In genomic region chr2:165969391-165969790, GRCm38 (mm10) we compare ENCODE assay signal across 10 mouse cellular contexts. TPM values are rescaled to one million over a fixed set of nuclear protein-coding genes. Genes with fewer than 3 reads are reported as not detected.
DNase-seq lines count a peak whose midpoint lies in the region; ATAC-seq and TF ChIP-seq lines count a peak whose summit lies in the region.
"Had no signal": no experiment of that assay in that cellular context is flagged by ENCODE, and none has a peak within 500 bp of the region (broad histone marks: within the 10 kb centered on the region; RNA-seq: fewer than 3 reads in every experiment).

No protein-coding gene starts in this region.

- peaks cover 21% of the 10 kb centered on the region for H3K4me1 ChIP-seq in heart, embryonic 15.5 days (replicated peaks)
- H3K4me1 ChIP-seq in ES-Bruce4 (ENCODE audit: control insufficient read depth, insufficient read depth, low read length), result peaks cover 9% of the 10 kb centered on the region
- H3K4me1 ChIP-seq in embryonic facial prominence, embryonic 10.5 days, result peaks cover 28% of the 10 kb centered on the region
- H3K4me1 ChIP-seq in liver, embryonic 16.5 days (ENCODE audit: control insufficient read depth, low read depth, low read length), result peaks cover 22% of the 10 kb centered on the region

- TF ChIP-seq EP300 in ES-Bruce4 (IDR thresholded peaks at IDR 0.05; ENCODE audit: insufficient read depth, low read depth, low read length), result peak; percentile 100

- intact Hi-C loops in heart, postnatal 36 days (cut with DNase I), result no loop called here

- no peaks in the 10 kb centered on the region for H3K9me3 ChIP-seq in heart, embryonic 15.5 days (replicated peaks)
- no peaks in the 10 kb centered on the region for H3K9me3 ChIP-seq in ES-Bruce4 (replicated peaks; ENCODE audit: control insufficient read depth, insufficient read depth, low read length, poor library complexity, severe bottlenecking)
- no peaks in the 10 kb centered on the region for H3K9me3 ChIP-seq in embryonic facial prominence, embryonic 10.5 days
- H3K9me3 ChIP-seq in liver, embryonic 16.5 days (replicated peaks; ENCODE audit: control insufficient read depth, low read length), result no peaks in the 10 kb centered on the region

- no peak for TF ChIP-seq CTCF in ES-Bruce4 (IDR thresholded peaks at IDR 0.05; ENCODE audit: low read depth, low read length)

- H3K36me3 ChIP-seq in heart, embryonic 15.5 days, result no peaks in the 10 kb centered on the region
- H3K36me3 ChIP-seq in ES-Bruce4 (ENCODE audit: control insufficient read depth, insufficient read depth, low read length, poor library complexity, severe bottlenecking), result no peaks in the 10 kb centered on the region
- H3K36me3 ChIP-seq in embryonic facial prominence, embryonic 10.5 days (replicated peaks), result no peaks in the 10 kb centered on the region
- H3K36me3 ChIP-seq in liver, embryonic 16.5 days (ENCODE audit: control insufficient read depth, insufficient read depth), result no peaks in the 10 kb centered on the region

- H3K27me3 ChIP-seq in heart, embryonic 15.5 days, result no peaks in the 10 kb centered on the region
- H3K27me3 ChIP-seq in ES-Bruce4 (ENCODE audit: control insufficient read depth, insufficient read depth, low read length, poor library complexity, severe bottlenecking), result no peaks in the 10 kb centered on the region
- H3K27me3 ChIP-seq in embryonic facial prominence, embryonic 10.5 days (replicated peaks; ENCODE audit: low read depth, poor library complexity, severe bottlenecking), result no peaks in the 10 kb centered on the region
- H3K27me3 ChIP-seq in liver, embryonic 16.5 days (ENCODE audit: control insufficient read depth, insufficient read depth, low read depth, low read length), result no peaks in the 10 kb centered on the region
- H3K27me3 ChIP-seq: CH12.LX had no signal

- no peak for ATAC-seq in heart, embryonic 15.5 days (replicated peaks; ENCODE audit: insufficient number of reproducible peaks, insufficient read depth, low FRiP score, low read depth)
- ATAC-seq in liver, embryonic 16.5 days (ENCODE audit: low read depth), result no peak

- DNase-seq in heart, postnatal 36 days, result no peak
- DNase-seq in embryonic facial prominence, embryonic 10.5 days (ENCODE audit: low spot score), result no peak
- no peak for DNase-seq in spleen, adult 12 weeks (ENCODE audit: low spot score)
- DNase-seq in adrenal gland, postnatal 36 days, result no peak
- DNase-seq in gastrocnemius, postnatal 25 days, result no peak
- DNase-seq: cerebellum, postnatal 10 days had no signal

- H3K4me3 ChIP-seq in heart, embryonic 15.5 days, result no peak overlapping the region
- H3K4me3 ChIP-seq in ES-Bruce4 (ENCODE audit: low read depth, low read length), result peak overlapping the region; percentile 41
- H3K4me3 ChIP-seq in embryonic facial prominence, embryonic 10.5 days, result no peak overlapping the region
- H3K4me3 ChIP-seq in liver, embryonic 16.5 days (ENCODE audit: low read depth, low read length), result peak overlapping the region; percentile 18; the same call in 1 of the 2 replicates

- H3K27ac ChIP-seq in heart, embryonic 15.5 days, result peak overlapping the region; percentile 14
- H3K27ac ChIP-seq in ES-Bruce4 (ENCODE audit: insufficient read depth, low read length), result peak overlapping the region; percentile 100
- H3K27ac ChIP-seq in embryonic facial prominence, embryonic 10.5 days (replicated peaks), result peak overlapping the region; percentile 74; the same call in 1 of the 2 replicates
- peak overlapping the region; percentile 21; the same call in 1 of the 2 replicates for H3K27ac ChIP-seq in liver, embryonic 16.5 days (ENCODE audit: low read length)

- H3K9ac ChIP-seq in heart, embryonic 15.5 days, result no peak overlapping the region
- H3K9ac ChIP-seq in ES-Bruce4 (ENCODE audit: low read depth, poor library complexity, severe bottlenecking), result peak overlapping the region; percentile 34
- no peak overlapping the region for H3K9ac ChIP-seq in liver, embryonic 16.5 days (ENCODE audit: low read depth, low read length)

- H3K4me2 ChIP-seq in heart, embryonic 15.5 days, result 0 out of 2 replicates have a peak overlapping the region, but pooled peaks have one; percentile 7
- H3K4me2 ChIP-seq in liver, embryonic 16.5 days (ENCODE audit: low read depth, low read length), result peak overlapping the region; percentile 46

- 38% methylated on average over 8 of the region's 8 CpGs for WGBS in heart, embryonic 15.5 days
- 53% methylated on average over 8 of the region's 8 CpGs for WGBS in embryonic facial prominence, embryonic 10.5 days
- 19% methylated on average over 8 of the region's 8 CpGs for WGBS in liver, embryonic 16.5 days (ENCODE audit: insufficient replicate concordance)

- TF ChIP-seq POLR2A in ES-Bruce4 (IDR thresholded peaks at IDR 0.05; ENCODE audit: insufficient read depth, low read length), result no peak

RNA-seq across cellular contexts. Expression of gene Ncoa3, which starts 23.0 kb away (rescaled TPM):
- 8.7 and 11.0 TPM in 2 replicates for polyA plus RNA-seq in heart, embryonic 15.5 days (2015; fragmentation: Nextera tagmentation; extraction: Ambion mirVana)
- total RNA-seq in heart, postnatal 36 days (2021), result 10 to 100 TPM; 23.0 to 27.1 TPM
- polyA plus RNA-seq in ES-Bruce4 (2011; ENCODE audit: insufficient read depth, insufficient read length, low read depth, missing spikeins), result 118 and 124 TPM in 2 replicates
- 16.0 TPM in 2 replicates for polyA plus RNA-seq in embryonic facial prominence, embryonic 10.5 days (2016; fragmentation: Nextera tagmentation; extraction: Ambion mirVana)
- polyA plus RNA-seq in liver, embryonic 16.5 days (2015; fragmentation: Nextera tagmentation; extraction: Ambion mirVana), result 3.7 and 4.2 TPM in 2 replicates
- total RNA-seq in adrenal gland, postnatal 36 days (2021), result 10 to 100 TPM; 24.6 to 42.8 TPM
- 10 to 100 TPM; 11.3 to 13.5 TPM for total RNA-seq in gastrocnemius, postnatal 25 days (2021)

Comparison
In these comparisons a context has a peak if more than half of its experiments do, and no peak if none do; other contexts are left out.
1. H3K27ac ChIP-seq: peak in every context shown above with its lines; median percentile 100 in ES-Bruce4; 74 in embryonic facial prominence, embryonic 10.5 days; 21 in liver, embryonic 16.5 days; 14 in heart, embryonic 15.5 days.
2. H3K4me3 ChIP-seq: peak in ES-Bruce4 (single experiment) and liver, embryonic 16.5 days (single experiment); none in heart, embryonic 15.5 days (single experiment) and embryonic facial prominence, embryonic 10.5 days (single experiment).